Mouse (Mus musculus) heart, embryonic 11.5 days (tissue): ENCODE results near the gene Plin5. TPM values are rescaled to one million over a fixed set of nuclear protein-coding genes. Genes with fewer than 3 reads are reported as not detected.

Experiments
- ATAC-seq: fragments of 200-750 bp; cut with Nextera tagmentation; replicated peaks from 2 replicates; pipeline ENCODE4 v1.8.0; 2017; ENCODE audit warnings: moderate library complexity; ENCODE audit not compliant: insufficient number of reproducible peaks, low FRiP score, low TSS enrichment
- H3K27ac ChIP-seq: fragments of 300-500 bp; sonication (generic); 2 replicates; pipeline ENCODE4 v1.5.1; 2014; ENCODE audit warnings: mild to moderate bottlenecking, low read depth, low read length
- H3K27me3 ChIP-seq: fragments of 300-500 bp; sonication (generic); 2 replicates; pipeline ENCODE4 v1.6.1; 2014; ENCODE audit warnings: mild to moderate bottlenecking, low read length, mixed read lengths; ENCODE audit not compliant: control insufficient read depth, insufficient read depth
- H3K36me3 ChIP-seq: fragments of 300-500 bp; sonication (generic); 2 replicates; pipeline ENCODE4 v1.6.1; 2014; ENCODE audit warnings: mild to moderate bottlenecking, low read length, moderate library complexity, mixed read lengths; ENCODE audit not compliant: control insufficient read depth, insufficient read depth
- H3K4me1 ChIP-seq: fragments of 300-500 bp; sonication (generic); 2 replicates; pipeline ENCODE4 v1.6.1; 2014; ENCODE audit warnings: low read length; ENCODE audit not compliant: control insufficient read depth, insufficient read depth
- H3K4me2 ChIP-seq: fragments of 300-500 bp; sonication (generic); 2 replicates; pipeline ENCODE4 v1.6.1; 2014; ENCODE audit warnings: mild to moderate bottlenecking, moderate library complexity
- H3K4me3 ChIP-seq: fragments of 300-500 bp; sonication (generic); 2 replicates; pipeline ENCODE4 v1.5.1; 2014; ENCODE audit warnings: low read depth, low read length
- H3K9ac ChIP-seq: fragments of 300-500 bp; sonication (generic); 2 replicates; pipeline ENCODE4 v1.6.1; 2014; ENCODE audit warnings: mild to moderate bottlenecking, low read depth, low read length, moderate library complexity
- H3K9me3 ChIP-seq: fragments of 300-500 bp; sonication (generic); replicated peaks from 2 replicates; pipeline ENCODE4 v1.6.1; 2016; ENCODE audit warnings: low read length; ENCODE audit not compliant: control insufficient read depth
- WGBS: fragments of 180-500 bp; shearing (Covaris S2); extraction: QIAGEN DNeasy Blood & Tissue Kit; methylation state at CpG from one replicate; pipeline ENCODE4 v1.1.7; 2014; ENCODE audit not compliant: insufficient replicate concordance; 5-methylcytosine and 5-hydroxymethylcytosine counted together
- polyA plus RNA-seq: library from polyadenylated mRNA; unstranded; fragments of >200 nt; fragmentation: Nextera tagmentation; extraction: Ambion mirVana; gene quantifications from 2 replicates; pipeline ENCODE4 v1.2.1, GENCODE M21; 2014

The Plin5 gene
- polyA plus RNA-seq, 1 experiment from 2014 or later = 0.33 TPM

DNA sequence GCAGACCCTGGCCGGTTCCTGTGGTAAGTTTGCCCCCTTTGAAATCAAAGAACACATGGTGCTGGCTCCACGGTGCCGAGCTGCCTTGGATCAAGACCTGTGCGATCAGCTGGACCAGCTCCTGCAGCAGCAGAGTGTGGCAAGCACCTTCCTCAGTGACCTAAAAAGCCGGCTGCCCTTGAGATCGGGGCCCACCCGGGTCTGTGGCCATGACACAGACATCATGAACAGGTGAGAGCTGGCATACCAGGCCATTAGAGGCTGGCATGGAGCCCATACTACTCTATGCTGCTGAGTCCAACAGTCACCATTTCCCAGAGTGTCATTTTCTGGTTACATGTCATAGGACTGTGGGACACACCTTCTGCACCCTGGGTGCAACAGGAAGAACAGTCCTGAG is 55.3 kb downstream of the Plin5 start:
- H3K9me3 ChIP-seq = no peaks in the 10 kb centered on the region
- H3K27ac ChIP-seq = no peak overlapping the region
- no peak overlapping the region for H3K9ac ChIP-seq
- WGBS = 96% methylated on average over 7 of the region's 7 CpGs
- no peaks in the 10 kb centered on the region for H3K4me1 ChIP-seq
- H3K4me2 ChIP-seq = no peak overlapping the region
- H3K4me3 ChIP-seq = no peak overlapping the region
- peaks cover 64% of the 10 kb centered on the region for H3K36me3 ChIP-seq
- H3K27me3 ChIP-seq = no peaks in the 10 kb centered on the region
- no peak for ATAC-seq

Other genes starting within 250 kb of the Plin5 start
- 6.2 and 7.7 TPM in 2 replicates for gene Zfp119a, start 238.7 kb downstream of the Plin5 start, polyA plus RNA-seq
- 9.4 and 9.6 TPM in 2 replicates for gene Zfp959, start 225.5 kb downstream of the Plin5 start, polyA plus RNA-seq
- 3.6 and 4.1 TPM in 2 replicates for gene Zfp119b, start 168.1 kb downstream of the Plin5 start, polyA plus RNA-seq
- gene Ebi3, start 165.0 kb downstream of the Plin5 start, polyA plus RNA-seq = 0.19 and 0.20 TPM in 2 replicates
- 15.5 and 18.1 TPM in 2 replicates for gene Yju2, start 158.5 kb downstream of the Plin5 start, polyA plus RNA-seq
- gene Shd, start 147.1 kb downstream of the Plin5 start, polyA plus RNA-seq = 10.8 and 11.9 TPM in 2 replicates
- 5.0 and 5.2 TPM in 2 replicates for gene Fsd1, start 131.1 kb downstream of the Plin5 start, polyA plus RNA-seq
- 7.2 and 8.1 TPM in 2 replicates for gene Stap2, start 112.0 kb downstream of the Plin5 start, polyA plus RNA-seq
- gene Mpnd, start 111.9 kb downstream of the Plin5 start, polyA plus RNA-seq = 67.6 and 68.3 TPM in 2 replicates
- 89.9 and 90.6 TPM in 2 replicates for gene Sh3gl1, start 81.0 kb downstream of the Plin5 start, polyA plus RNA-seq
- gene Chaf1a, start 77.2 kb downstream of the Plin5 start, polyA plus RNA-seq = 13.4 and 13.5 TPM in 2 replicates
- 37.3 and 39.4 TPM in 2 replicates for gene Ubxn6, start 42.6 kb downstream of the Plin5 start, polyA plus RNA-seq
- gene Hdgfl2, start 38.0 kb downstream of the Plin5 start, polyA plus RNA-seq = 77.2 and 82.9 TPM in 2 replicates
- gene Plin4, start 7.8 kb downstream of the Plin5 start, polyA plus RNA-seq = 0.10 and 0.11 TPM in 2 replicates
- not detected in 2 replicates for gene Lrg1, start 4.4 kb upstream of the Plin5 start, polyA plus RNA-seq
- 0.11 and 0.33 TPM in 2 replicates for gene Sema6b, start 22.7 kb upstream of the Plin5 start, polyA plus RNA-seq
- 4.7 and 6.0 TPM in 2 replicates for gene Tnfaip8l1, start 44.9 kb upstream of the Plin5 start, polyA plus RNA-seq
- gene Mydgf, start 66.3 kb upstream of the Plin5 start, polyA plus RNA-seq = 78.6 and 87.8 TPM in 2 replicates
- 21.4 and 23.2 TPM in 2 replicates for gene Dpp9, start 101.3 kb upstream of the Plin5 start, polyA plus RNA-seq
- 17.9 and 19.3 TPM in 2 replicates for gene Fem1a, start 139.2 kb upstream of the Plin5 start, polyA plus RNA-seq
- 10.4 and 11.4 TPM in 2 replicates for gene Ticam1, start 159.2 kb upstream of the Plin5 start, polyA plus RNA-seq
- 58.8 and 77.3 TPM in 2 replicates for gene Plin3, start 175.3 kb upstream of the Plin5 start, polyA plus RNA-seq
- gene Arrdc5, start 182.7 kb upstream of the Plin5 start, polyA plus RNA-seq = not detected in 2 replicates
- 53.0 and 62.4 TPM in 2 replicates for gene Uhrf1, start 185.7 kb upstream of the Plin5 start, polyA plus RNA-seq
- gene Kdm4b, start 208.5 kb upstream of the Plin5 start, polyA plus RNA-seq = 19.6 and 22.8 TPM in 2 replicates